Comparison of ENCODE assay signal across 8 mouse cellular contexts in the genomic region with DNA sequence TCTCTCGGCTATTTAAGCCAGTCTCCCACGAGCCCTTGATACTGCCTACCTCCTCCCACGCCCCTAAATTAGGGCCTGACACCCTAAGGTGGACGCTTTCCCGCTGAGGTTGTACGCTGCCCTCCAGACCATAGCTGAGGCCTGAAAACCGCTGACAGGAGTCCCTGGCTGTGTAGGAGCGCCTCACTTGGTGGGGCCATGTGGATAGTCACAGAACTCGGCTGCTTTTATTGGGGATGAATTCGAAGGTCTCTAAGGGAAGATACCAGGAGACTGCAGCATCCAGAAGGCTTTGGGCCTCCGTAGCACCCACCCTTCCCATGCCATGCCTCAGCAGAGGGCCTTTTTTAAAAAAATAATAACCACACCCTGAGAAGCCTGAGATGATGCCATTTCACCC. TPM values are rescaled to one million over a fixed set of nuclear protein-coding genes. Genes with fewer than 3 reads are reported as not detected.
DNase-seq lines count a peak whose midpoint lies in the region; ATAC-seq and TF ChIP-seq lines count a peak whose summit lies in the region.

No protein-coding gene starts in this region.

- WGBS in heart, embryonic 11.5 days (ENCODE audit: insufficient replicate concordance) = 55% methylated on average over 11 of the region's 11 CpGs
- WGBS in forebrain, embryonic 13.5 days = 52% methylated on average over 11 of the region's 11 CpGs
- WGBS in liver, postnatal 0 days (ENCODE audit: insufficient replicate concordance) = 66% methylated on average over 11 of the region's 11 CpGs

- peaks cover 16% of the 10 kb centered on the region for H3K4me1 ChIP-seq in heart, embryonic 11.5 days (ENCODE audit: control insufficient read depth, insufficient read depth, low read length)
- H3K4me1 ChIP-seq in E14TG2a.4 (replicated peaks; ENCODE audit: low read depth, low read length) = peaks cover 52% of the 10 kb centered on the region
- H3K4me1 ChIP-seq in forebrain, embryonic 13.5 days = peaks cover 30% of the 10 kb centered on the region
- peaks cover 12% of the 10 kb centered on the region for H3K4me1 ChIP-seq in liver, postnatal 0 days (ENCODE audit: insufficient read depth)

- no peak overlapping the region for H3K9ac ChIP-seq in heart, embryonic 11.5 days (ENCODE audit: low read depth, low read length)
- peak overlapping the region; percentile 71; the same call in 1 of the 2 replicates for H3K9ac ChIP-seq in forebrain, embryonic 13.5 days
- H3K9ac ChIP-seq in liver, postnatal 0 days (replicated peaks) = no peak overlapping the region

- H3K36me3 ChIP-seq in heart, embryonic 11.5 days (ENCODE audit: control insufficient read depth, insufficient read depth, low read length) = peaks cover 10% of the 10 kb centered on the region
- H3K36me3 ChIP-seq in E14TG2a.4 (ENCODE audit: insufficient read depth, low read length) = peaks cover 9% of the 10 kb centered on the region
- peaks cover 24% of the 10 kb centered on the region for H3K36me3 ChIP-seq in forebrain, embryonic 13.5 days (ENCODE audit: poor library complexity, severe bottlenecking)
- peaks cover 11% of the 10 kb centered on the region for H3K36me3 ChIP-seq in liver, postnatal 0 days (replicated peaks; ENCODE audit: insufficient read depth, low read length)

- H3K27ac ChIP-seq in heart, embryonic 11.5 days (ENCODE audit: low read depth, low read length) = no peak overlapping the region
- no peak overlapping the region for H3K27ac ChIP-seq in forebrain, embryonic 13.5 days
- no peak overlapping the region for H3K27ac ChIP-seq in liver, postnatal 0 days (ENCODE audit: low read depth)

- H3K9me3 ChIP-seq in heart, embryonic 11.5 days (replicated peaks; ENCODE audit: control insufficient read depth, low read length) = no peaks in the 10 kb centered on the region
- H3K9me3 ChIP-seq in E14TG2a.4 (ENCODE audit: low read length) = no peaks in the 10 kb centered on the region
- no peaks in the 10 kb centered on the region for H3K9me3 ChIP-seq in forebrain, embryonic 13.5 days (replicated peaks)
- H3K9me3 ChIP-seq in liver, postnatal 0 days (ENCODE audit: low read length) = no peaks in the 10 kb centered on the region

- peaks cover 32% of the 10 kb centered on the region for H3K27me3 ChIP-seq in heart, embryonic 11.5 days (ENCODE audit: control insufficient read depth, insufficient read depth, low read length)
- peaks cover 55% of the 10 kb centered on the region for H3K27me3 ChIP-seq in E14TG2a.4 (ENCODE audit: insufficient read depth, low read length)
- H3K27me3 ChIP-seq in forebrain, embryonic 13.5 days = peaks cover 22% of the 10 kb centered on the region
- peaks cover 19% of the 10 kb centered on the region for H3K27me3 ChIP-seq in liver, postnatal 0 days (ENCODE audit: insufficient read depth, low read length)

- no peak for DNase-seq in heart, adult 9 months (ENCODE audit: low spot score in 2 of 2)
- no peak for DNase-seq in liver, postnatal 0 days
- DNase-seq in spleen, postnatal 10 days (ENCODE audit: low spot score in 2 of 2) = no peak
- no peak for DNase-seq in layer of hippocampus, adult 9-10 months (ENCODE audit: low spot score)
- no peak for DNase-seq in Muller cell, postnatal 12 days (ENCODE audit: inconsistent ontology term)

- TF ChIP-seq EP300 in liver, postnatal 0 days (IDR thresholded peaks at IDR 0.05; ENCODE audit: low read depth) = no peak

- no peak for ATAC-seq in heart, embryonic 11.5 days (replicated peaks; ENCODE audit: insufficient number of reproducible peaks, low FRiP score, low TSS enrichment)
- no peak for ATAC-seq in forebrain, embryonic 13.5 days
- no peak for ATAC-seq in liver, postnatal 0 days

- peak overlapping the region; percentile 100 for H3K4me2 ChIP-seq in heart, embryonic 11.5 days
- peak overlapping the region; percentile 84 for H3K4me2 ChIP-seq in forebrain, embryonic 13.5 days
- peak overlapping the region; percentile 85; the same call in 1 of the 2 replicates for H3K4me2 ChIP-seq in liver, postnatal 0 days (ENCODE audit: low read depth, low read length)

- H3K4me3 ChIP-seq in heart, embryonic 11.5 days (ENCODE audit: low read depth, low read length) = peak overlapping the region; percentile 69
- peak overlapping the region; percentile 90 for H3K4me3 ChIP-seq in E14TG2a.4 (replicated peaks; ENCODE audit: low read length)
- peak overlapping the region; percentile 57 for H3K4me3 ChIP-seq in forebrain, embryonic 13.5 days
- H3K4me3 ChIP-seq in liver, postnatal 0 days (ENCODE audit: low read depth, low read length) = no peak overlapping the region

- no peak for TF ChIP-seq CTCF in E14TG2a.4 (conservative IDR thresholded peaks at IDR 0.05; ENCODE audit: low read length)
- no peak for TF ChIP-seq CTCF in liver, postnatal 0 days (IDR thresholded peaks at IDR 0.05; ENCODE audit: low read depth)

RNA-seq across cellular contexts. Expression of a gene that starts 1.3 kb away (rescaled TPM):
- polyA plus RNA-seq in heart, embryonic 11.5 days (2014; fragmentation: Nextera tagmentation; extraction: Ambion mirVana) = 0.57 and 0.73 TPM in 2 replicates
- 2.4 and 3.0 TPM in 2 replicates for polyA plus RNA-seq in forebrain, embryonic 13.5 days (2015; fragmentation: Nextera tagmentation; extraction: Ambion mirVana)
- polyA plus RNA-seq in liver, postnatal 0 days (2015; fragmentation: Nextera tagmentation; extraction: Ambion mirVana) = 0.11 and 0.21 TPM in 2 replicates

RNA-seq across cellular contexts. Expression of a gene that starts 25.5 kb away (rescaled TPM):
- 3.8 and 4.0 TPM in 2 replicates for polyA plus RNA-seq in heart, embryonic 11.5 days (2014; fragmentation: Nextera tagmentation; extraction: Ambion mirVana)
- 5.0 and 5.4 TPM in 2 replicates for polyA plus RNA-seq in forebrain, embryonic 13.5 days (2015; fragmentation: Nextera tagmentation; extraction: Ambion mirVana)
- polyA plus RNA-seq in liver, postnatal 0 days (2015; fragmentation: Nextera tagmentation; extraction: Ambion mirVana) = 1.2 TPM in 2 replicates

RNA-seq across cellular contexts. Expression of a gene that starts 33.2 kb away (rescaled TPM):
- 22.2 and 28.5 TPM in 2 replicates for polyA plus RNA-seq in heart, embryonic 11.5 days (2014; fragmentation: Nextera tagmentation; extraction: Ambion mirVana)
- 46.4 and 51.1 TPM in 2 replicates for polyA plus RNA-seq in forebrain, embryonic 13.5 days (2015; fragmentation: Nextera tagmentation; extraction: Ambion mirVana)
- 6.7 and 7.0 TPM in 2 replicates for polyA plus RNA-seq in liver, postnatal 0 days (2015; fragmentation: Nextera tagmentation; extraction: Ambion mirVana)

RNA-seq across cellular contexts. Expression of a gene that starts 42.6 kb away (rescaled TPM):
- 15.9 and 17.1 TPM in 2 replicates for polyA plus RNA-seq in heart, embryonic 11.5 days (2014; fragmentation: Nextera tagmentation; extraction: Ambion mirVana)
- polyA plus RNA-seq in forebrain, embryonic 13.5 days (2015; fragmentation: Nextera tagmentation; extraction: Ambion mirVana) = 31.3 and 32.9 TPM in 2 replicates
- 5.4 and 6.5 TPM in 2 replicates for polyA plus RNA-seq in liver, postnatal 0 days (2015; fragmentation: Nextera tagmentation; extraction: Ambion mirVana)
